Mouse (Mus musculus): ENCODE results near the gene Olfr767. TPM values are rescaled to one million over a fixed set of nuclear protein-coding genes. Genes with fewer than 3 reads are reported as not detected.
"Not testable (repeated sequence)": the region's sequence is repeated elsewhere in the genome, so short reads cannot be mapped to it uniquely, and the experiment has no call there.

Gene Olfr767
- not detected in 2 replicates for polyA plus RNA-seq (2014; fragmentation: Nextera tagmentation; extraction: Ambion mirVana)

DNA sequence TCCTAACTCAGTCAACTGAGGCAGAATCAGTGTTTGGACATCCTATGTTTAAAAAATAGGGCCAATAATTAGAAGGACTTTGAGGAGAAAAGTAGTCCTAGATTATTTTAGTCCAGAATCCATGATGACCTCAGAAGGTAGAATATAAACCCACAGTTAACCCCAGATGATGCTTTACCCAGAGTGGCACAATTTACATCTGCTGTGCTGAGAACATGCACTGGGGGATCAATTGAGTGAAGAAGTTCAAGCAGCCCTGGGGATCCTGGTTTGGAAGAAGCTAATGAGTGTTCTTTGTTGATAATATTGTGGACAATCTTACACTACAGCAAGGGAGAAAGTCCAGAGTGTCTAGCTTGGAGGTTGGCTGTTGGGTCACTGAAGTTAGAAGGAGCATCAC is at the start of gene Olfr767:
Olfr767 (minus strand) TSS at position 101 of the 400 bp plus-strand sequence.
- not testable (repeated sequence) for ATAC-seq (ENCODE audit: low FRiP score, low TSS enrichment); H3K9me3 ChIP-seq (ENCODE audit: control insufficient read depth, low read length); H3K9ac ChIP-seq (ENCODE audit: low read depth, low read length); H3K4me3 ChIP-seq (ENCODE audit: low read length); H3K27me3 ChIP-seq (ENCODE audit: control insufficient read depth, insufficient read depth, low read length); H3K36me3 ChIP-seq (ENCODE audit: control insufficient read depth, insufficient read depth, low read length); H3K4me2 ChIP-seq (replicated peaks; ENCODE audit: low read depth, low read length); H3K27ac ChIP-seq (ENCODE audit: low read depth, low read length); H3K4me1 ChIP-seq (ENCODE audit: control insufficient read depth, insufficient read depth, low read length)

DNA sequence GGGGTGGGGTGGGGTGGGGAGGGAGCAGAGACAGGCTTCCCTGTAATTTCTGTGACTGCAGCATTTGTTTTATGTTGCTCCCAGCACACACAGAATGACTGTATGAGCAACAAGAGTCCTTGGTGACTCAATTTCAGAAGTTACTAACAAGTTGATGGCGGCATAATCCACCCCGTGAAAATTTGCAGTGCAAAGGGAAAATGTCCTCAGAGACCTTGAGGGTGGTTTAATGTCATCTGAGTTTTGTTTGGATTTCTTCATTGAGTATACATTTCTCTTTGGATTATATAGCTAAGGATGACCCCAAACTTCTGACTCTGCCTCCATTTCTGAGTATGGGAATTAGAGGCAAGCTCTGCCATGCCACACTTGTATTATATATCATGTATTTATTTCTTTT is 35.1 kb upstream of the Olfr767 start, which contains the start of gene Olfr769:
Olfr769 (minus strand) TSS at position 101 of the 400 bp plus-strand sequence.
- H3K27me3 ChIP-seq (ENCODE audit: control insufficient read depth, insufficient read depth, low read length) = no peaks in the 10 kb centered on the region
- H3K4me3 ChIP-seq (ENCODE audit: low read length) = no peak within 1 kb of the TSS
- no peak within 1 kb of the TSS for H3K27ac ChIP-seq (ENCODE audit: low read depth, low read length)
- no peak within 1 kb of the TSS for H3K4me2 ChIP-seq (replicated peaks; ENCODE audit: low read depth, low read length)
- no peaks in the 10 kb centered on the region for H3K4me1 ChIP-seq (ENCODE audit: control insufficient read depth, insufficient read depth, low read length)
- no peak for ATAC-seq (ENCODE audit: low FRiP score, low TSS enrichment)
- H3K9ac ChIP-seq (ENCODE audit: low read depth, low read length) = no peak within 1 kb of the TSS
- H3K36me3 ChIP-seq (ENCODE audit: control insufficient read depth, insufficient read depth, low read length) = no peaks in the 10 kb centered on the region
- H3K9me3 ChIP-seq (ENCODE audit: control insufficient read depth, low read length) = no peaks in the 10 kb centered on the region
- WGBS = 79% methylated on average over 2 of the region's 2 CpGs

DNA sequence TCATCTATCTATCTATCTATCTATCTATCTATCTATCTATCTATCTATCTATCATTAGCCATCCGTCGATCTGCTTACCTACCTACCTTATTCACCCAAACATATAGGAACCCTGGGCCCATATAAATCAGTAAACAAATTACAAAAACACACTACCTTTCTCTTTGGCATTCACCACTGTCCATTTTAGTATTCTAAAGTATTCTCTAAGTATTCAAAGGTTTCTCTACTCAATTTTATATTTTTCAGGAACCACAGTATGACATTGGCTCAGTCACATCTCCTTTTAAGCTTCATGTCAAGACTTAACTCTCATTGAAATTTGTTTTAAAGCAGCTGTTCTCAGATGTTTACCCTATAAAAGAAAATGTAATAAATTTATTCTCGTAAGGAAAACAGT is 32.4 kb upstream of the Olfr767 start:
- H3K4me3 ChIP-seq (ENCODE audit: low read length) = no peak overlapping the region
- no peak overlapping the region for H3K4me2 ChIP-seq (replicated peaks; ENCODE audit: low read depth, low read length)
- H3K27ac ChIP-seq (ENCODE audit: low read depth, low read length) = no peak overlapping the region
- H3K4me1 ChIP-seq (ENCODE audit: control insufficient read depth, insufficient read depth, low read length) = no peaks in the 10 kb centered on the region
- H3K9ac ChIP-seq (ENCODE audit: low read depth, low read length) = no peak overlapping the region
- no peaks in the 10 kb centered on the region for H3K9me3 ChIP-seq (ENCODE audit: control insufficient read depth, low read length)
- no peaks in the 10 kb centered on the region for H3K27me3 ChIP-seq (ENCODE audit: control insufficient read depth, insufficient read depth, low read length)
- no peaks in the 10 kb centered on the region for H3K36me3 ChIP-seq (ENCODE audit: control insufficient read depth, insufficient read depth, low read length)
- ATAC-seq (ENCODE audit: low FRiP score, low TSS enrichment) = no peak
- WGBS = 91% methylated on average over 3 of the region's 3 CpGs

DNA sequence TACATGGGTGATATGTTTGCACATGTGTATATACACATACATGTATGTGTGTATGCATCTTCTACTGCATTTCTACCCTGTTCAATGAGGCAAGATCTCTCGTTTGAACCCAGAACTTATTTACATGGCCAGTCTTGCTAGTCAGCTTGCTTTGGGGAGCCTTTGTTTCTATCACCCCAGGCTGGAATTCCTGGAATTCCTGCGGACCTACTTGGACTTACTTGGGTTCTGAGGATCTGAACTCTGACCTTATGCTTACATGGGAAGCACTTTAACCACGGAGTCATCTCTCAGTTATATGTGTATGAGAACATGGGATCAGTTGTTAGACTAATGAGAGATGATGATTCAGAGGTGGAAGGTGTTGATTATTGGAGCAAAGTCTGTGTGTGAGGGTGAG is 18.5 kb upstream of the Olfr767 start:
- no peak overlapping the region for H3K4me2 ChIP-seq (replicated peaks; ENCODE audit: low read depth, low read length)
- H3K36me3 ChIP-seq (ENCODE audit: control insufficient read depth, insufficient read depth, low read length) = no peaks in the 10 kb centered on the region
- H3K27ac ChIP-seq (ENCODE audit: low read depth, low read length) = no peak overlapping the region
- H3K9ac ChIP-seq (ENCODE audit: low read depth, low read length) = no peak overlapping the region
- WGBS = 48% methylated on average over 3 of the region's 3 CpGs
- H3K27me3 ChIP-seq (ENCODE audit: control insufficient read depth, insufficient read depth, low read length) = no peaks in the 10 kb centered on the region
- no peak for ATAC-seq (ENCODE audit: low FRiP score, low TSS enrichment)
- H3K4me1 ChIP-seq (ENCODE audit: control insufficient read depth, insufficient read depth, low read length) = no peaks in the 10 kb centered on the region
- no peaks in the 10 kb centered on the region for H3K9me3 ChIP-seq (ENCODE audit: control insufficient read depth, low read length)
- H3K4me3 ChIP-seq (ENCODE audit: low read length) = no peak overlapping the region

DNA sequence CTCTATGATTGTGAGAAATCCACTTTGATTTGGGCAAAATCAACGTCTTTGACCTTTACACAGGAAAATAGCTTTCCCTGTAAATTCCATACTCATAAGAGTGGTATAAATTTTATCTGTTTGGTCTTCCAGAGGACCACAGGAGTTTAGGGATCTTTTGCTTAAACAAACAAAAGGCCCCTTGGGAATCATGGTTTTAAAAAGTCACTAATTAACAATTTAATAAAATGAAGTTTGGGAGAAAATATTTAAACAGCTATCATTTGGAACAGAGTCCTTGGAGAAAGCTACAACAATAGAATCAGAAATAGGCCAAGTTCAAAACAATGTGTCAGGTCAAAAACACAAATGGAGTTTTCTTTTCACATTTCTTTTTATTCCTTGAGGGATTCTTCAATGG is 16.6 kb upstream of the Olfr767 start, which contains the start of gene Olfr768:
Olfr768 (minus strand) TSS at position 101 of the 400 bp plus-strand sequence.
- no peaks in the 10 kb centered on the region for H3K36me3 ChIP-seq (ENCODE audit: control insufficient read depth, insufficient read depth, low read length)
- 75% methylated on average over 1 of the region's 1 CpGs for WGBS
- ATAC-seq (ENCODE audit: low FRiP score, low TSS enrichment) = no peak
- no peak within 1 kb of the TSS for H3K4me3 ChIP-seq (ENCODE audit: low read length)
- no peak within 1 kb of the TSS for H3K4me2 ChIP-seq (replicated peaks; ENCODE audit: low read depth, low read length)
- H3K4me1 ChIP-seq (ENCODE audit: control insufficient read depth, insufficient read depth, low read length) = no peaks in the 10 kb centered on the region
- H3K27me3 ChIP-seq (ENCODE audit: control insufficient read depth, insufficient read depth, low read length) = no peaks in the 10 kb centered on the region
- no peak within 1 kb of the TSS for H3K9ac ChIP-seq (ENCODE audit: low read depth, low read length)
- no peak within 1 kb of the TSS for H3K27ac ChIP-seq (ENCODE audit: low read depth, low read length)
- H3K9me3 ChIP-seq (ENCODE audit: control insufficient read depth, low read length) = no peaks in the 10 kb centered on the region

DNA sequence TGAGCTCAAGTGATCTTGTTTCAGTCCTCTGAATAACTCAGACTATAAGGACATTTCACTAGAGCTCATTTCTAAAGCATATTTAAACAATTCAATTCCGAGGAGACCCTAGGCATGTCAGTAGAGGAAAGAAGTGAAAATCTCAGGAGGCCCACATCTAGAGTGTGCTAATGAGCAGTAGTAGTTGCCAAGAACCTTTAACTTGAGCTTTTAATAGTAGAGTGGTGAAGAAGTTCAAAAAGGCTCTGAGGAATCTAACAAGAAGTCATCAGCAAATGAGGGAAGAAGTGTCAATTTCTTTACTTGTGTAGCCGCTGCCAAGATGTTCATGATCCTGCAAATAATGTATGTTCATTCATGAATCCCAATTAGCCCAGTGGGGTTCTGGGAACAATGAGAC is 13.8 kb downstream of the Olfr767 start, which contains the start of gene Olfr766-ps1:
Olfr766-ps1 (minus strand) TSS at position 101 of the 400 bp plus-strand sequence.
- H3K4me2 ChIP-seq (replicated peaks; ENCODE audit: low read depth, low read length) = no peak within 1 kb of the TSS
- H3K27me3 ChIP-seq (ENCODE audit: control insufficient read depth, insufficient read depth, low read length) = no peaks in the 10 kb centered on the region
- WGBS = 81% methylated on average over 2 of the region's 2 CpGs
- H3K9me3 ChIP-seq (ENCODE audit: control insufficient read depth, low read length) = no peaks in the 10 kb centered on the region
- H3K9ac ChIP-seq (ENCODE audit: low read depth, low read length) = no peak within 1 kb of the TSS
- H3K27ac ChIP-seq (ENCODE audit: low read depth, low read length) = no peak within 1 kb of the TSS
- ATAC-seq (ENCODE audit: low FRiP score, low TSS enrichment) = no peak
- H3K4me3 ChIP-seq (ENCODE audit: low read length) = no peak within 1 kb of the TSS
- no peaks in the 10 kb centered on the region for H3K4me1 ChIP-seq (ENCODE audit: control insufficient read depth, insufficient read depth, low read length)
- no peaks in the 10 kb centered on the region for H3K36me3 ChIP-seq (ENCODE audit: control insufficient read depth, insufficient read depth, low read length)

DNA sequence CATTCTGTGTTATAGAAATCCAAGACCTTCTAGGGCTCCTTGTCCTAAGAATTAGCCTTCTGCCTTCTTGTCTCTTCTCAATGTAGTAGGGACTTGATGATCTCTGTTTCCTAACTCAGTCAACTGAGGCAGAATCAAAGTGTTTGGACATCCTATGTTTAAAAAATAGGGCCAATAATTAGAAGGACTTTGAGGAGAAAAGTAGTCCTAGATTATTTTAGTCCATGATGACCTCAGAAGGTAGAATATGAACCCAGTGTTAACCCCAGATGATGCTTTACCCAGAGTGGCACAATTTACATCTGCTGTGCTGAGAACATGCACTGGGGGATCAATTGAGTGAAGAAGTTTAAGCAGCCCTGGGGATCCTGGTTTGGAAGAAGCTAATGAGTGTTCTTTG is 32.8 kb downstream of the Olfr767 start, which contains the start of gene Olfr765:
Olfr765 (minus strand) TSS at position 101 of the 400 bp plus-strand sequence.
- not testable (repeated sequence) for H3K4me2 ChIP-seq (replicated peaks; ENCODE audit: low read depth, low read length); H3K27ac ChIP-seq (ENCODE audit: low read depth, low read length); H3K4me3 ChIP-seq (ENCODE audit: low read length); H3K4me1 ChIP-seq (ENCODE audit: control insufficient read depth, insufficient read depth, low read length); H3K27me3 ChIP-seq (ENCODE audit: control insufficient read depth, insufficient read depth, low read length); H3K9me3 ChIP-seq (ENCODE audit: control insufficient read depth, low read length); H3K9ac ChIP-seq (ENCODE audit: low read depth, low read length); H3K36me3 ChIP-seq (ENCODE audit: control insufficient read depth, insufficient read depth, low read length); ATAC-seq (ENCODE audit: low FRiP score, low TSS enrichment)

DNA sequence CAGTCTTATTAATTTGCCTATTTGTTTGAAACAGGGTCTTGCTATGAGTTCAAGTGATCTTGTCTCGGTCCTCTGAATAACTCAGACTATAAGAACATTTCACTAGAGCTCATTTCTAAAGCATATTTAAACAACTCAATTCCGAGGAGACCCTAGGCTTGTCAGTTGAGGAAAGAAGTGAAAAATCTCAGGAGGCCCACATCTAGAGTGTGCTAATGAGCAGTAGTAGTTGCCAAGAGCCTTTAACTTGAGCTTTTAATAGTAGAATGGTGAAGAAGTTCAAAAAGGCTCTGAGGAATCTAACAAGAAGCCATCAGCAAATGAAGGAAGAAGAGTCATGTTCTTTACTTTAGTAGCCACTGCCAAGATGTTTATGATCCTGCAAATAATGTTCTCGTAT is 42.9 kb downstream of the Olfr767 start, which contains the start of gene Olfr764-ps1:
Olfr764-ps1 (minus strand) TSS at position 101 of the 400 bp plus-strand sequence.
- Histone ChIP-seq H3K4me3 (ENCODE audit: low read length) (no peak within 1 kb of the TSS), H3K9me3 (ENCODE audit: control insufficient read depth, low read length) (no peaks in the 10 kb centered on the region), H3K9ac (ENCODE audit: low read depth, low read length) (no peak within 1 kb of the TSS), H3K27me3 (ENCODE audit: control insufficient read depth, insufficient read depth, low read length) (no peaks in the 10 kb centered on the region), H3K36me3 (ENCODE audit: control insufficient read depth, insufficient read depth, low read length) (no peaks in the 10 kb centered on the region), H3K27ac (ENCODE audit: low read depth, low read length) (no peak within 1 kb of the TSS), H3K4me1 (ENCODE audit: control insufficient read depth, insufficient read depth, low read length) (no peaks in the 10 kb centered on the region), H3K4me2 (replicated peaks; ENCODE audit: low read depth, low read length) (no peak within 1 kb of the TSS)
- WGBS = 89% methylated on average over 3 of the region's 3 CpGs
- no peak for ATAC-seq (ENCODE audit: low FRiP score, low TSS enrichment)

DNA sequence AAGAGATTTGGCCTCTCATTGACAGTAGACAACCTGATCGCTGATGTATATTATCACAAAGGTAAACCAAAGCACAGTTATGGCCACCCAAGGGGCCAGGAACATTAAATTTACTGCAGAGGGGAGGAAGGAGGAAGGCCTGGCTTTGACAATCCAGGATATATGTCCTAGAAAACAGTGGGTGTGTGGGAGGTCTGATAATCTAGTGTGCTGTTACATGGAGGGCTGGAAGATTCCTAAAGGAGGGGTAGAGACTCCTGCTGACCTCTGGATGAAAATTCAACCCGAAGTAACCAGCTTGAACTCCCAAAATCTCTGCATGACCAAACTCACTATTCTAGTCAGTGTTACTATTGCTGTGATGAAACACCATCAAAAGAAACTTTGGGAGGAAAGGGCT is 54.4 kb downstream of the Olfr767 start:
- Histone ChIP-seq H3K27me3 (ENCODE audit: control insufficient read depth, insufficient read depth, low read length) (no peaks in the 10 kb centered on the region), H3K36me3 (ENCODE audit: control insufficient read depth, insufficient read depth, low read length) (no peaks in the 10 kb centered on the region), H3K4me3 (ENCODE audit: low read length) (no peak overlapping the region), H3K9me3 (ENCODE audit: control insufficient read depth, low read length) (no peaks in the 10 kb centered on the region), H3K4me1 (ENCODE audit: control insufficient read depth, insufficient read depth, low read length) (no peaks in the 10 kb centered on the region), H3K27ac (ENCODE audit: low read depth, low read length) (no peak overlapping the region), H3K9ac (ENCODE audit: low read depth, low read length) (no peak overlapping the region), H3K4me2 (replicated peaks; ENCODE audit: low read depth, low read length) (no peak overlapping the region)
- 21% methylated on average over 2 of the region's 2 CpGs for WGBS
- ATAC-seq (ENCODE audit: low FRiP score, low TSS enrichment) = peak; percentile 53; the same call in 1 of the 2 replicates

All from kidney, embryonic 14.5 days (tissue).